Mouse (Mus musculus) WW6 (cell line): ENCODE measurements at regions not wholly inside any gene's neighbourhood (a gene's known extent, or its start where the extent isn't known, plus 50 kb on each side); places are given as distances from the start of the nearest gene placed in this dataset.

Experiments
- DNase-seq: peaks from one replicate; pipeline ENCODE4 v3.0.0-alpha.2; 2013; ENCODE audit warnings: low read depth, low spot score

DNA sequence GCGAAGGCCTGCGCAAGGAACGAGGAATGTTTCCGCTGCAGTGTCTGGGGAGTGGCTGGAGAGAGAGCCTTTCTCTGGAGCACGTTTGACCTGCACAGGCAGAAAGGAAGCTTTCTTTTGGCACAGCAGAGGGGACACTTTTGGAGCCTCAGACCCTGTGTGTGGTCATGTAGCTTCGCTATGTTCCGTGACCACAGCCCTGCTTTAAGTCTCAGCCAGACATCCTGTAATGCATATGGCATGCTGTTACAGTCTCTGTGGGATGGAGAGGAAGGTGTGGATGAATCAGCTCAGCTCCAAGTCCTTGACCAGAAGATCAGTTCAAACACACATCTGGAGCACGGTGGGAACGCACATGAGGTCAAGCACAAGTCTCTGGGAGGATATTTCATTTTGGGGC lies 107.3 kb upstream of the Tnp1 start:
- DNase-seq = no peak

GRCm38 (mm10) chr1:73118661-73119060 lies 103.0 kb upstream of the Tnp1 start:
- no peak for DNase-seq

- no peak for DNase-seq
Observed at GRCm38 (mm10) chr1:73116526-73116925, 100.8 kb upstream of the Tnp1 start.

DNA sequence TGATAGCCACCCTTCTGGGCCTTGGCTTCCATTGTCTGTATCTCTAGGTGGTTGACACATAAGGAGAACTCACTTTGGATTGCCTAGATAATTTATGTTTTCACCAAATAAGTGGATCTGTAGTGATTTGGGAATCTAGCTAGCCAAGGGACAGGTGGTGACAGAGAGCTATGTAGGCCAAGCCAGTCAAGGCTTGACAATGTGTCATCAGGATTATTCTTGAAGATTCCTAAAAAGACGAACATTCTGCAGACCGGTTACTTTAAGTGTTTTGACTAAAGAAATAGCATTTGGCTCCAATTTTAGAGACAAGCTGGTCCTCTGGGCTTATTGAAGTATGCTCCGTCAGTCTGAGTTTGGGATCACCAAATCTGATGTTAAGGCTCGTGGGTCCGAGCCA lies 100.1 kb upstream of the Tnp1 start:
- DNase-seq = no peak

GRCm38 (mm10) chr1:73113137-73113536 lies 97.4 kb upstream of the Tnp1 start:
- DNase-seq = no peak

GRCm38 (mm10) chr1:73112711-73113110 lies 97.0 kb upstream of the Tnp1 start:
- no peak for DNase-seq

DNA sequence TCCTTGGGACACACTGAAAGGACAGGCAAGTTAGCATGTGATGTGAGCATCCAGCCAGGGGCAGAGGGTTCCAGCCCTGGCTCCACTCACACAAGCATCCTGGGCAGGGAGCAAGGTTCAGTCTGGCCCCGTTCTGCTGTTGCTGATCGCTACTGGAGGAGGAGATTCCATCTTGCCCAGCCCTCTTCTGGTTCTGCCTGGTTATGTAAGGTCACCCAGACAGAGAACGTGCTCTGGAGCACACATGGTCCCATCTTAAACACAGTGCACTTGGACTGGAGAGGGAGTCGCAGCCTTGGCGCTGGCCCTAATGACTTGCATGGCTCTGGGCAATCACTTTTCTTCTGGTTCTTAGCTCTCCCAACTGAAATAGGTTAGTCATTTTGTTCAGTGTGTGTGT lies 96.2 kb upstream of the Tnp1 start:
- no peak for DNase-seq

GRCm38 (mm10) chr1:73105856-73106463 lies 90.3 kb upstream of the Tnp1 start:
- DNase-seq = no peak

DNA sequence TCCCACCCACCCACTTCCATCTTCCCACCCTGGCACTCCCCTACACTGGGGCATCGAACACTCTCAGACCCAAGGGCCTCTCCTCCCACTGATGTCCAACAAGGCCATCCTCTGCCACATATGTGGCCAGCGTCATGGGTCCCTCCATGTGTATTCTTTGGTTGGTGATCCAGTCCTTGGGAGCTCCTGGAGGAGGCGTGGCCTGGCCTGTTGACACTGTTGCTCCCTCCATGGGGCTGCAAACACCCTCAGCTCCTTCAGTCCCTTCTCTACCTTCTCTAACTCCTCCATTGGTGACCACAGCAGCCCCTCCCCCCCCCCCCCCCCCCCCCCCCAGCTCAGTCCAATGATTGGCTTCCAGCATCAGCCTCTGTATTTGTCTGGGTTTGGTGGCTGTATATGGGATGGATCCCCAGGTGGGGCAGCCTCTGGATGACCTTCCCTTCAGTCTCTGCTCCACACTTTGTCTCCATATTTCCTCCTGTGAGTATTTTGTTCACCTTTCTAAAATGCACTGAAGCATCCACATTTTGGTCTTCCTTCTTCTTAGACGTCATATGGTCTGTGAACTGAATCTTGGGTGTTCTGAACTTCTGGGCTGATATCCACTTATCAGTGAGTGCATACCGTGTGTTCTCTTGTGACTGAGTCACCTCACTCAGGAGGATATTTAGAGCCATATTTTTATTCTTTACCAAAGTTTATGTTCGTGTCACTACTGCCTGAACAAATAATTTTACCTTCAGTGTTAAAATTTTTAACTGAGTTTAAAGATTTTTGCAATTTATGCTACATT lies 82.1 kb upstream of the Tnp1 start:
- no peak for DNase-seq

DNA sequence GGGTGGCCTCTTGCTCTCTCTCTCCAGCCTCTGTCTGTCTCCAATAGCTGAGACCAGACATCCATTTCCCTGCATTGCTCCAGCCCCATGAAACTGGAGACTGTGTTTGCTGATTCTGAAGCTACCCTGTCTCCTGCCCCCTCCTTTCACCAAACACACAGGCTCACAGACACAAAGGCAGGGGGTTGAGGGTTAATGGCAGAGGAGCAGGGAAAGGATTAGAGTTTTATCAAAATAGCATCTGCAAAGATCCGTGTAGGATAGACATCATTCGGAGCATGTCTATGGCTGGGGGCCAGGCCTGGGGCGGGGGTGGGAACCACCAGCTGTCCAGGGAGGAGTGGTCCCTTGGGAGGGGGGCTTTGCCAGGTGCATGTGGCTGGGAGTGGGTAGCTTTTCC lies 73.9 kb upstream of the Tnp1 start:
- DNase-seq = no peak

GRCm38 (mm10) chr1:73088494-73088893 lies 72.8 kb upstream of the Tnp1 start:
- no peak for DNase-seq

DNA sequence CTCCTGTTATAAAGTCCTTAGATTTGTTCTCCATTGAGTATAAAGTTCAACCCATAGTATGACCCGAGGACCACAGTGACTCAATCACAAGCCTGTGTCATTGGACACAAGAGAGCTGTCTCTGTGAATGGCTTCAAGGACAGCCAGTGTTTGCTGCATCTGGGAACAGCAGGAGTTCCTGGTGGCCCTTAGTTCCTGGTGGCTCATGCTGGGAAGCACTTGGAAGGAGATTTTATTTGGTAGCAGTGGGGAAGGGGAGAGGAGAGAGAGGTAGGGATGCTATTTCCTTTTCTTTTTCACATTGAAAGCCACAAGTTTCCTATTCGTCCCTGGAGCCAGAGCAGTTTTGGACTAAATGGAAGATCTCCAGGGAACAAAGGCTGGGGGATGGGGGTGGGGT lies 69.2 kb upstream of the Tnp1 start:
- no peak for DNase-seq

GRCm38 (mm10) chr1:73083396-73083795 lies 67.7 kb upstream of the Tnp1 start:
- no peak for DNase-seq

- no peak for DNase-seq
Observed at GRCm38 (mm10) chr1:73079518-73079917, 63.8 kb upstream of the Tnp1 start.

DNA sequence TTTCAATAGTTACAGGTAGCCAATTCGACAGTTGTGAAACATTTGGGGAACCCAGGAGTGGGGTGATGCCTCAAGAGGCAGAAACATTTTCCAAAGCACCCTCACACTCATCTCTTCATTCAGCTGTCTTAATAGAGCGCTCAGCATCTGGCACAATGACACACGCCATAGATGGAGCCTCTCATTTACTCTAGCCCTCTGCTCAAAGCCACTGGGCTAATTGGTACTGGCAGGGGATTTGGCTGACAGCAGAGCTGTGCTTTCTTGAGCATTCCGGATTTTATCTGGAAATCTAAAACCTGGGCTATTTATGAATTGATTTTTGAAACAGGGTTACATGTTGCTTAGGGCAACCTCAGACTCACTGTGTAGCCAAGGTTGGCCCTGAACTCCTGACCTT lies 61.4 kb upstream of the Tnp1 start:
- DNase-seq = no peak

GRCm38 (mm10) chr1:73075699-73076373 lies 60.1 kb upstream of the Tnp1 start:
- DNase-seq = no peak

- DNase-seq = no peak
Observed at GRCm38 (mm10) chr1:73075159-73075558, 59.5 kb upstream of the Tnp1 start.

GRCm38 (mm10) chr1:73074525-73074924 lies 58.8 kb upstream of the Tnp1 start:
- no peak for DNase-seq

DNA sequence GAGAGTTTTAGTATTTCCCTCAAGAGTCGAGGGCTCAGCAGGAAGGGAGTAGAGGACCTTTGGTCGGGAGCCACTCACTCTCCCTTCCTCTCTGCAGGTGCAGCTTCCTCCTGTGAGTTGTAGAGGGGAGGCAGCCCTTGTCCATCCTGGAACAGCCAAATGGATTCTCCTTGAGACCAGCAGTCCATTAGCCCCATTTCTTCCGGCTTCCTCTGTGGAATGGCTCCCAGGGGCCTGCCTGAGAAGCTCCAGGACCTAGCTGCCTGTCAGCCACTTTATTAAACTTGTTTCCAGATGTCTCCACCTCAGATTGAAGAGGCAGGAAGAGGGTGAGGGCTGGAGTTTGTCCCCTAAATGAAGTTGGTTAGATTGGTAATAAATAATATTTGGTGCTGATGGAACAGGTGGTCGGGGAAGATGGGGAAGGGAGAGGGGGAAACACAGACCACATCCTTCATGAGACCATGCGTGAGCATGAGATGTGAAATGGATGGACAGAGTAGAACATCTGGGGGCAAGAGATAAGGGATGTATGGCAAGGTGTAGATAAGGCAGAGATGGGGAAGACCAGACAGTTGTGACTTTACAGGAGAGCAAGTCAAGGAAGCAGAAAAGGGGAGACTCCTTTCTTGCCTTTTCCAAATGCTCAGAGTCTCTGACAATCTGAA lies 56.7 kb upstream of the Tnp1 start:
- no peak for DNase-seq

GRCm38 (mm10) chr1:73070126-73070525 lies 54.4 kb upstream of the Tnp1 start:
- no peak for DNase-seq
